Mouse (Mus musculus) lung, adult 2 months (tissue): ENCODE data around the gene Grk1.
A peak's percentile ranks its signal among the peaks of the same experiment; 100 is the strongest.

ENCODE experiments used
- CTCF ChIP-seq: fragments of 200-500 bp; IDR thresholded peaks from 2 replicates; pipeline ENCODE4 v1.5.1; 2011; ENCODE audit warnings: mild to moderate bottlenecking, low read length, control low read depth; ENCODE audit not compliant: insufficient read depth
- POLR2A ChIP-seq: fragments of 200-500 bp; IDR thresholded peaks from 2 replicates; pipeline ENCODE4 v1.6.1; 2011; ENCODE audit warnings: low read depth, mild to moderate bottlenecking, control low read depth, low read length, borderline replicate concordance; ENCODE audit errors: extremely low read depth

GRCm38 (mm10) chr8:13466989-13467388 lies 62.1 kb downstream of the Grk1 start:
- TF ChIP-seq CTCF (peak; percentile 53), POLR2A (no peak)
